Mouse (Mus musculus): ENCODE data around the gene Rbm15. TPM values are rescaled to one million over a fixed set of nuclear protein-coding genes. Genes with fewer than 3 reads are reported as not detected.
"Not testable (repeated sequence)": the region's sequence is repeated elsewhere in the genome, so short reads cannot be mapped to it uniquely, and the experiment has no call there.

The Rbm15 gene
- polyA plus RNA-seq, 2 experiments from 2014 or later, result 11.6 to 19.8 TPM

DNA sequence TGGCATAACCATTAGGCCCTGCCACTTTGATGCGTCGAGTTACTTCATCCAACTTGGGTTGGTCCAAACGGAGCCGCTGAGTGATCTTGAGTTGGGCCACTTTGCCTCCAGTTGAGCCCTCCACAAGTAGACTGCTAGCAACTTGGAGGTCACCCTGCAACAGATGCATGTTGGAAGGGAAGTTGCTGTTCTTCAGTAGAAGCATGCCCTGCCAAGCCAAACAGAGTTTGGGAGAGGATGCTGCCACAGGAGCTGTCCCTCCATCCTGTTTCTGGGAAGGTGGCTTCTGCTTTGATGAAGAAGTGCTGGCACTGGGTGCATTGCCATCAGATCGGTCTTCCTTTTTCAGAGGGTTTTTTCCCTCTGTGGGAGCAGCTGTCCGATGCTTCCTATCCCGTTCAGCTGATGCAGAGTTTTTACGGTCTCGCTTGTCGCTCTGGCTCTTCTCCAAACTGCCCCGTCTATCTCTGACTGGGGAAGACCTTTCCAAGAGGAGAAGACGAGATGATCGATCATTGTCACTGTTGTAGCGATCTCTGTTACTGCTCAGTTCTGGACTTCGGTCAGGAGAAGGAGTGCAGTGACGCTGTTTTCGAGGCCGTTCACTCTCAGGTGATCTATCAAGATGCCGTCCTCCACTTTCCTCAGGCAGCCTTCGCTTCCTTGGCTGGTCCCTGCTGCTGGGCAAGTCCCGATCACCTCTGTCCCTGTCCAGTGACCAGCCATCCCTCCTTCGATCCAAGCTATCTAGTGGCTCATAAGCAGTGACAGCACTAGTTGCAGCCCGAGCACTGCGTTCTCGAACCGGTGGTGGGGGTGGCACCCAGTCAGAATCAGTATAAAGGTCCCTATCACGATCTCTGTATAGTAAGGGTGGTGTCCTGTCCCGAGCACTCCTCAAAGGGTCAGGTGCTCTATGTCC, 2.7 kb downstream of the Rbm15 start:
- ATAC-seq, result no peak

DNA sequence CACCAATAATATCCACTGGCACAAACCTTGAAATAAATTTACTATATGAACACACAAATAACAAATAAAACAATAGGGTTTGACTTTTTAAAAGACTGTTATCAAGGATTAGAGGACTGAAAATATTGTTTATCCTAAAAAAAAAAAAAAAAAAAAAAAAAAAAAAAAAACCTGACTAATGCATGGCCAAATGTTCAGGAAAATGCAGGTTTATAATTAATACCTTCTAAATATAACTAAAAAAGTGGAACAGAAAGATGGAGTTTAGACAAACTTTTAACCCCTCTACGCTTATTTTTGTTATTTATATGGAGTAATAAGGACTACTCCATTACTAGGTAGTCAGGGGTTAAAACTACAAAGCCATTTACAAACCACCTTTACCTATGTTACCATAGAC, 7.0 kb downstream of the Rbm15 start:
- no peak for ATAC-seq

DNA sequence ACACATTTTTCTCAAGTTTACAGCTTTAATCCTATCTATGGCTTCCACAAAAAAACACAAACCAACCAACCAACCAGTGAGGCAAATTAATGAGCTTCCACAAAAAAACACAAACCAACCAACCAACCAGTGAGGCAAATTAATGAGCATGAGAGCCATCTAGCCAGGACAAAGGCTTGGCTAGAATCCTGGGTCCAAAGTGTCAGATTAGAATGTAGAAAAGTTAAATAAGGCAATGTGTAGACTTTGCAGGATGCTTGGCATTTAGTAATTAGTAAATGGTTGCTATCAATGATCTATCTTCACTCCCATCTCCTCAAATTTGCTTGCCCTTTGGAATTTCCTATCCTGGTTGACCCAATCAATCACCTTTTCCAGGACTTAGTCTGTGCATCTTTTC, 11.7 kb downstream of the Rbm15 start:
- ATAC-seq, result no peak

DNA sequence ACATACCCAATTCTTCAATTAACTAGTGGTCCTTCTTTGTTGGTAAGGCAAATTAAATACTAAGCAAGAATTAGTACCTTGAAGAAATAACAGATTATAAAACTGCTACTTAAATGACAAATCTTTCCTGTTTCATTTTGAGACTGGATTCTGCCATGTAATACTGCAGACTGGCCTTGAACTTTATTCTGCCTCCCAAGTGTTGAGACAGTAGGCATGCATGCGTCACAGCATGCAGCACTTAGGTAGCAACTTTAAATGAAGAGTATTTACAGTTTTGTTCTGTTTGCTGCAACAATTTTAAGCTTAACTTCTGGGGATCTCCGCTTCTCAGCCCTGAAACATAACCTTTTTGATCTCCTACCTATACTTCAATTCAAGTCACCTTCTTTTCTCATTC, 12.3 kb downstream of the Rbm15 start:
- ATAC-seq, result no peak

DNA sequence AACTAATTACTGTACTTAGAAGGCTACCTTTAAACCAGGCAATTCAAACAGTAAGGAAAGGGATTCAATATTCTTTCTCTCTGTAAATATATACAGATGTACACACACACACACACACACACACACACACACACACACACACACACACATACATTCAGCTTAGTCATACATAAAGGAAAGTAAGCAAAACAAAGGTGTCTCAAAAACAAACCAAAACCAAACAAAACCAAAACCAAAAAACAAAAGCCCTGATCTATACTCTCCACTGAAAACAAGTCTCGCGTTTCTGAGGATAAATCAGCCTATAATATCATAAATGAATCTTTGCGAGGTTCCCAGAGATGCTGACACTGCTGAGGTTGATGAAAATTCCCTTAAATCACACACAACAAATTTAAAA, 16.1 kb downstream of the Rbm15 start:
- peak; percentile 51 for ATAC-seq

DNA sequence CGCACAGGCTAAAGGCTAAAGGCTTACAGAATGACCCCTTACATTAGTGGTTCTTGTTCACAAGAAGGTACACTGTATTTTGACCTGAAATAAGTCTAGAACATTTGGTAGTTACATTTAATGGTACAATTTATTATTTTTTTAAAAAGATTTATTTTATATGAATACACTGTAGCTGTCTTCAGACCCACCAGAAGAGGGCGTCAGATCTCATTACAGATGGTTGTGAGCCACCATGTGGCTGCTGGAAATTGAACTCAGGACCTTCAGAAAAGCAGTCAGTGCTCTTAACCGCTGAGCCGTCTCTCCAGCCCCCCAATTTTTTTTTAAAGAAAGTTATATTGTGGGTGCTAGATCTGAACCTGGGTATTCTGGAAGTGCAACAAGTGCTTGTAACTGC, 36.6 kb downstream of the Rbm15 start:
- not testable (repeated sequence) for ATAC-seq

DNA sequence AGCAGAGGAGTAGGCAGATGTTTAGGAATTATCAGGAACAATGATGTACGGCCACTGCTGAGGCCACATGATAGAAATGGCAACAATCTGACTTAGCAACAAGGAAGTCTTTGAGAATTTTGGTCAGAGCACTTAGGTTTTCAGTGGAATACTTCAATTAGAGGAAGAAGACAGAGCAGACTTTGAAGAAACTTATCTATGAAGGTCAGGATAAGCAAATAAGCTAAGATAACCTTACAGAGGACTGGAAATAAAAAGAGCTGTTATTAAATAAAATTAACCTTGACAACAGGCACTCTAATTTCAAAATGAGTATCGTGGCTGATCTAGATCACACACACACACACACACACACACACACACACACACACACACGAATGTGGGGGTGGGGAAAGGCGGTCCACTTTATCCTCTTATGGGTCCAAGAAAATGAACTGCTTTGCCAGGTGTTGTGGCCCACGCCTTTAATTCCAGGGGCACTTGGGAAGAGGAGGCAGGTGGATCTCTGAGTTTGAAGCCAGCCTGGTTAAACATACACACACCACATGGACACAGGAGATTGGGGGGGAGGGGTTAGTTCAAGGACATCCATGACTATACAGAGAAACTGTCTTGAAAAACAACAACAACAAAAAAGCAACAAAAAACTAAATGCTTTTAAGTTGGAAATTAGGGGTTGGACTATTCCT, 37.7 kb downstream of the Rbm15 start:
- ATAC-seq, result no peak

DNA sequence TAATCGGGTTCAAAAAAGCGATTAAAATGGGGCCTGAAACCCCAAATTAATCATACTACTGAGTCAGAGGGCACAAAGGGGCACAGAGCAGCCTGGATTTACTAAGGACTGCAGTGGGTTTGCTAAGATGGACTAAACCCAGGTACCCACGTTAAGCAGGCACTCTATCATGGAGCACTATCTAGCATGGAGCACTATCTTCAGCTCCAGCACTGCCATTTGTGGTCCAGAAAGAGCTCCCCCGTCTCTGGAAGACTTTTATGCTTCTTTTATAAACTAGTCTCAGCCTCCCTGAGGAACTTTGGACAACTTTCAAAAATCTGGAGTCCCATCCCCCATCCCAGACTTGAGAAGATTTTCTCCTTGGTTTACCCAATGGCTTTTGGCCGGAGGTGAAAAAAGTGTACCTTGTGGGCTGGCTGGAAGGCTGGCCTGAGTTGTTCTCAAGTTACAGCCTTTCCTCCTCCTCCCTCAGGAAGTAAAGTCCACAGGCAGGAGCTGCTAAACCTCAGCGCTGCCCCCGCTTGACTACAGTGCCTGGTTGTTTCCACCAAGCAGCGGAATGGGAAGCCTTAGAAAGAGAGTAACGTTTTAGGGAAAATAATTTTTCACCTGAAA, 42.6 kb downstream of the Rbm15 start, which contains the start of gene Slc16a4:
Gene Slc16a4, plus strand, starts transcription at position 467 of the 618 bp plus-strand sequence.
- no peak for ATAC-seq

DNA sequence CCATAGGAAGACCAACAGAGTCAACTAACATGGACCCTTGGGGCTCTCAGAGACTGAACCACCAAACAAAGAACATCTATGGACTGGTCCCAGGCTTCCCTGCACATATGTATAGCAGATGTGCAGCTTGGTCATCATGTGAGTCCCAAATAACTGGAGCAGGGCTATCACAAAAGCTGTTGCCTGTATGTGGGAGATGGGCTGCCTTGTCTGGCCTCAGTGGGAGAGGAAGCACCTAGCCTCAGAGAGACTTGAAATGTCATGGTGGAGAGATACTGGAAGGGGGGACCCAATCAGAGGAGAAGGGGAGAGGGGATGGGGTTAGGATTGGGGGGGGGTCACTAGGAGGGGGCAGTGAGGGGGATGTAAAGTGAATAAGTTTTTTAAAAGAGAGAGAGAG, 46.1 kb downstream of the Rbm15 start:
- ATAC-seq, result no peak

DNA sequence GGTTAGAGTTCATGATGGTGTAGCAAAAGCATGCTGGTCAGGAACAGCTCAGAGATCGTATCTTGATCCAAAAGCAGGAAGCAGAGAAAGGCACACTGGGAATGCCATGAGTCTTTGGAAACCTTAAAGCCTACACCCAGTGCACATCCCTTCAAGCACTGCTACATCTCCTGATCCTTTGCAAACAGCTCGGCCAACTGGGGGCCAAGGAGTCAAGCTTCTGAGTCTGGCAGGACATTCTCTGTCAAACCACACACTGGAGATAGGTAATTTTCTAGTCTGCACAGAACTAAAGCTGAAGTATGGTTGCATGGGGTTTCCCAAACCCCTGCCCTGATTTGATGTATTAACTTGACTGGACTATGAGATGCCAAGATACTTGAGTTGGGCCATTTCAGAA, 47.4 kb downstream of the Rbm15 start:
- no peak for ATAC-seq

DNA sequence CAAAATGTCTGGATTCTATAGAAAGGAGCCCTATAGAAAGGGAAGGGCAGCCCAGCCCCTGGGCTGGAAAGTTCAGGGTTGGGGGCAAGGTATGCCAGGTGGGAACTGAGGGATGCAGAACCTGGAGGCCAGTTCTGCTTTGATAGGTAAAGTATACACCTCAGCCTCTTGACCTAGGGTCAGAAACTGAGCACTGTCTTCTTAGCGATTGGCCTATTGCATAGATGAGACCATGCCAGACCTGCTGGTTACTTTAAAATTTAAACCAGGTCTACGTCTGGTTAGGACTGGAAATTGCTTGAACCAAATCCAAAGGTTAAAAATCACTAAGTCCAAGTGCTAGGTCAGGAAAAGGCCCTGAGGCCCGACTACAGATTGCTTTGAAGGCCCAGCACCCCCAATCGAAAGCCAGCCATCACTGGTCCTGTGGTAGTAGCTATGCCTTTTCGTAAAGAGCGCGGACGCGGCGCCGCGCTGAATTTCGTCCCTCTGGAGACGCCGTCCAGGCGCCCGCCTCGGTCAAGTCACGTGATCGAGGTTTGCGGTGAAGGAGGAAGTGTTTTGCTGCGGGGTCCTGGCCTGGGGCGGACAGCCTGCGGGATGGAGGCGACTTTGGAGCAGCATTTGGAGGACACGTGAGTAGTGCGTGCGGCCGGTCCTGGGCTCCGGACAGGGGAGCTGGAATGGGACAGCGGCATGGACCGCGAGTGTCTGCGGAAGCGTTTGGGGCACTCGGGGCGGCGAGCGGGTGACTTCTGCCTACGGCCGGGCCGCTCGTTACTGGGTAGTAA, 54.8 kb downstream of the Rbm15 start, which contains the start of gene Lamtor5:
Gene Lamtor5, plus strand, starts transcription at position 380 of the 791 bp plus-strand sequence.
- peak; percentile 90 for ATAC-seq

DNA sequence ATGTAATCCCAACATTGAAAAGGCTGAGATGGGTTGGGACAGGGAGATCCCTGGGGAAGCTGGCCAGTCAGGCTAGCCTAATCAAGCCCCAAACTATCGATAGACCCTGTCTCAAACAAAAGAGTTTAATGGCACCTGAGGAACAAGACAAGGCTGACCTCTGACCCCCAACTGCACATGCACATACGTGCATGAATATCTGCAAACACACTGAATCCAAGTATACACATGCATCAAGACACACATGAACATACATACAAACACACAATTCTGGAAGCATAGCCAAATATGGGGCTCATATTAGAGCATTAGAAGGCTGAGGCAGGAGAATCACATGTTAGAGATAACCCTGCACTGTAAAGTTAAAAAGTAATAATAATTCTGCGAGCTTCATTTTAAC, 56.8 kb downstream of the Rbm15 start:
- ATAC-seq, result no peak

DNA sequence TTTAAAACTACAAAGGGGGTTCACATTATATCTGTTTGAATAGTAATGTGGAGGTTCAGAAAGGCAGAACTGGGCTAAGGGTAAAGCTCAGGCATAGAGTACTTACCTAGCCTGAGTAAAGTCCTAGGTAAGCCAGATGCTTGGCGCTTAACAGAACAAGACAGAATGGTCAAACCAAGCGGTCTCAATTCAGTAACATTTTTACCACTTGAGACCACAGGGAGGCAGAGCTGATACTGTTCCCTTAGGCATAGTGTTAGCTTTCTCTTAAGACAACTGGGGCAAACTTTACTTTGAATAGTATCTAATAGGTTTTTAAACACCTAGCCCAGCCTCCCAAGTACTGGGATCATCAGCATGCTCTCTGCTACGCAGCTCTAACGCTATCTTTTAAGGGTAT, 57.5 kb downstream of the Rbm15 start:
- ATAC-seq, result no peak

Other genes with a start within 250 kb of the Rbm15 start
- under 1 TPM; 0.35 to 0.76 TPM for gene Kcna2, start 232.5 kb downstream of the Rbm15 start, polyA plus RNA-seq (2017; shearing (Covaris generic))
- not detected for gene Kcna10, start 150.6 kb downstream of the Rbm15 start, polyA plus RNA-seq (2017; shearing (Covaris generic))
- under 1 TPM in 1 of 2 experiments, not detected in 1; 0.43 TPM for gene Cym, start 111.9 kb downstream of the Rbm15 start, polyA plus RNA-seq (2017; shearing (Covaris generic))
- not detected for gene A630076J17Rik, start 103.1 kb downstream of the Rbm15 start, polyA plus RNA-seq (2017; shearing (Covaris generic))
- not detected for gene Prok1, start 94.0 kb downstream of the Rbm15 start, polyA plus RNA-seq (2017; shearing (Covaris generic))
- 100 to 1,000 TPM; 178 to 209 TPM for gene Lamtor5, start 54.8 kb downstream of the Rbm15 start, polyA plus RNA-seq (2017; shearing (Covaris generic))
- gene Slc16a4, start 42.4 kb downstream of the Rbm15 start, polyA plus RNA-seq (2017; shearing (Covaris generic)), result 1 to 10 TPM; 1.5 to 1.9 TPM
- gene Kcnc4, start 125.9 kb upstream of the Rbm15 start, polyA plus RNA-seq (2017; shearing (Covaris generic)), result not detected
- not detected for gene Slc6a17, start 184.3 kb upstream of the Rbm15 start, polyA plus RNA-seq (2017; shearing (Covaris generic))
- gene Ubl4b, start 221.4 kb upstream of the Rbm15 start, polyA plus RNA-seq (2017; shearing (Covaris generic)), result not detected